Mouse (Mus musculus): ENCODE results near the gene Incenp. TPM values are rescaled to one million over a fixed set of nuclear protein-coding genes. Genes with fewer than 3 reads are reported as not detected.
"Not testable (repeated sequence)": the region's sequence is repeated elsewhere in the genome, so short reads cannot be mapped to it uniquely, and the experiment has no call there.

The Incenp gene
- polyA plus RNA-seq, 1 experiment from 2014 or later = 67.1 TPM

- Histone ChIP-seq H3K4me3 (ENCODE audit: inconsistent target) (peak overlapping the region; percentile 93), H3K27ac (peak overlapping the region; percentile 79), H3K79me2 (ENCODE audit: inconsistent target) (peaks cover 44% of the 10 kb centered on the region), H3K36me3 (ENCODE audit: inconsistent target) (no peaks in the 10 kb centered on the region)
- WGBS (ENCODE audit: missing documents) = 8% methylated on average over 10 of the region's 10 CpGs
These were observed 412 bp upstream of the Incenp start for GRCm38 (mm10) chr19:9899780-9900146.

DNA sequence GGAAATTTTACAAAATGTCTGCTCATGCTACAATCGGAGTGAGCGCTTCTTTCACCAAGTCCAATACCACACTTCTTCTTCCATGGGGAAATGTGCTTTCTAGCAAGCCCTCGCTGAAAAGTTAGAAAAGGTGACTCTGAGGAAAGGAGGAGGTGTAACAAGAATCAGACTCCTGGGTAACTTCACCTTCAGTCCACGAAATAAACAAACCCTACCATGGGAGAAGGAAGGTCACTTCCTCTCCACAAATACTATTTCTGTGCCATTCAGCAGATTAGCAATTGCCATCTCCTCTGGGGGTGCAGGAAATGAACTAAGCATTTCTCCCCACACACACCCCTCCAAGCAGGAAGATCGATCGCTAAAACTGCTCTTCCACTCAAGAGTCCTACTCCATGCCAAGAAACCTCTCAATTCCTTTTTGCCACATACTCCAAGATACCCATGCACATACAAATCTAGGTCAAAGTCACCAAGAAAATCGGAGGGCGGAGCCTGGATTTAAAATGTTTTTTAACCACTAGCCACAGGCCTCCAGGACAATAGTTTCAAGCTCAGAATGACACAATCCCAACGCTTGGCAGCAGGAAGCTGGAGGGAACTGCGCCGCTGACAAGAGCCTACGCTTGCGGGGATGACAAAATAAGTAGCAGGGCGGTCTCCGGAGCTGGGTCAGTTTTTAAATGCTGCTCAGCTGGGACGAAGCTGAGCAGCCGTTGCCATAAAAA lies 848 bp downstream of the Incenp start:
- Histone ChIP-seq H3K36me3 (ENCODE audit: inconsistent target) (peaks cover 12% of the 10 kb centered on the region; the same call in 1 of the 2 replicates), H3K27ac (peak overlapping the region; percentile 98), H3K4me3 (ENCODE audit: inconsistent target) (peak overlapping the region; percentile 93), H3K79me2 (ENCODE audit: inconsistent target) (peaks cover 56% of the 10 kb centered on the region)
- WGBS (ENCODE audit: missing documents) = 5% methylated on average over 17 of the region's 17 CpGs

DNA sequence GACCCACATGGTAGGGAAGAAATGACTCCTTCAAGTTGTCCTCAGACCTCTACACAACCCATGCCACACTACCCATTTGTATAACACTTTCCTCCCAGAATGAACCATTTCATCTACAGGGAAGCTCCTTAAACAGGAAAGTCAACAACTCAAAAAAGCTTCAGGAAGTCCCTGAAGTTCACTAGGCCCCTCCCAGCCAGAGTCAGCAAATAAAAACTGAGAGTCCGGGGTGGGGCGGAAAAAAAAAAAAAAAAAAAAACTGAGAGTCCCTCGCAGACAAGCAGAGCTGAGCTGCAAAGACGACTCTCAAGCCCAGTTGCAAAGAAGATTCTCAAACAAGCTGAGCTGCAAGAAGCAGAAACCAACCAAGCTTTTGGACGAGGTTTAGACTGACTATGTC lies 3.3 kb downstream of the Incenp start:
- Histone ChIP-seq H3K27ac (no peak overlapping the region), H3K4me3 (ENCODE audit: inconsistent target) (no peak overlapping the region), H3K36me3 (ENCODE audit: inconsistent target) (peaks cover 23% of the 10 kb centered on the region; the same call in 1 of the 2 replicates), H3K79me2 (ENCODE audit: inconsistent target) (peaks cover 81% of the 10 kb centered on the region)
- 85% methylated on average over 5 of the region's 5 CpGs for WGBS (ENCODE audit: missing documents)

- 72% methylated on average over 8 of the region's 8 CpGs for WGBS (ENCODE audit: missing documents)
- Histone ChIP-seq H3K4me3 (ENCODE audit: inconsistent target) (no peak overlapping the region), H3K36me3 (ENCODE audit: inconsistent target) (peaks cover 50% of the 10 kb centered on the region), H3K27ac (no peak overlapping the region), H3K79me2 (ENCODE audit: inconsistent target) (peaks cover 100% of the 10 kb centered on the region)
These were observed 12.6 kb downstream of the Incenp start for GRCm38 (mm10) chr19:9886771-9887170.

GRCm38 (mm10) chr19:9886348-9886747 lies 13.0 kb downstream of the Incenp start:
- no peak overlapping the region for H3K27ac ChIP-seq
- H3K36me3 ChIP-seq (ENCODE audit: inconsistent target) = peaks cover 55% of the 10 kb centered on the region
- peaks cover 100% of the 10 kb centered on the region for H3K79me2 ChIP-seq (ENCODE audit: inconsistent target)
- WGBS (ENCODE audit: missing documents) = 100% methylated on average over 1 of the region's 1 CpGs
- no peak overlapping the region for H3K4me3 ChIP-seq (ENCODE audit: inconsistent target)

DNA sequence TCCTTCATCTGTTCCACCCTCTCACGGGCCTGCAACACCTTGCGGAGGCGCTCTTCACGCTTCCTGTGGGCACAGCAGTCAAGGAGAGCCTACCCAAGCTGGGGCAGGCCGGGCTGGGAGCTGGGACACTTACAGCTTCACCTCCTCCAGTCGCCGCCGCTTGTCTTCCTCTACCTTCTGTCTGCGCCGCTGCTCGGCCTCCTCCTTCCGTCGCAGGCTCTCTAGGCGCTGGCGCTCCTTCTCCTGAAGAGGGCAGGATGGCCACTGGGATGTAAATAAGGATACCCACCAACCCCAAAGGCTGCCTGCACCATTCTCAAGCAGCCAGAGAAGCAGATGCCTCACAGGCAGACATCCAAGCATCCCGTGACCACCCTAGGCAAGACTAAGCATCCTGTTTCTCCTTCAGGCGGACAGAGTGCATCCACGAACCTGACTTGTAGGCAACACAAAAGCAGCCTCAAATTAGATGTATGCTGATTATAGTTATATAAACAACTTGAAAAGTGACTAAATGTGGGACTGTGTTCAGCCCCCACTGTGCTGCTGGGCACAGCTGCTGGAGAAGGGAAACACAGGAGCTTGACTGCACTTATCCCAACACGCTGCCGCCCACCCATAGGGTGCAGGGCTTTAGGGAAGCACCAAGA lies 21.0 kb downstream of the Incenp start:
- H3K27ac ChIP-seq = no peak overlapping the region
- H3K79me2 ChIP-seq (ENCODE audit: inconsistent target) = peaks cover 43% of the 10 kb centered on the region
- peaks cover 84% of the 10 kb centered on the region for H3K36me3 ChIP-seq (ENCODE audit: inconsistent target)
- 92% methylated on average over 16 of the region's 20 CpGs for WGBS (ENCODE audit: missing documents)
- no peak overlapping the region for H3K4me3 ChIP-seq (ENCODE audit: inconsistent target)

DNA sequence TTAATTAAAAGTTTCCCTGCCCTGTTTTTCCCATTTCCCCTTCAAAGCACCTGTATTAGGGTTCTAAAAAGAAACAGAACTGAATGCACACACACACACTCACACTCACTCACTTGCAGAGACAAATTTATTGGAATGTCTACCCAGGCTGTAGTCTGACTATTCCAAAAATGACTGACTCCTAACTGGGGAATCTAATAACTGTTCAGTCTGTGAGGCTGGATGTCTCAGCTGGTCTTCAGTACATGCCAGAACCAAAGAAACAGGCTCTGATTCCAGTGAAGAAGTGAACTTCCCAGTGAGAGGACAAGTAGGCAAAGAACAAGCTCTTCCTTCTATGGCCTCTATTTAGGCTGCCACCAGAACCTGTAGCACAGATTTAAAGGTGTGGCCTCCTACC lies 33.9 kb downstream of the Incenp start:
- Histone ChIP-seq H3K79me2 (ENCODE audit: inconsistent target) (no peaks in the 10 kb centered on the region), H3K36me3 (ENCODE audit: inconsistent target) (no peaks in the 10 kb centered on the region), H3K27ac (no peak overlapping the region), H3K4me3 (ENCODE audit: inconsistent target) (no peak overlapping the region)

GRCm38 (mm10) chr19:9864856-9865255 lies 34.5 kb downstream of the Incenp start:
- no peak overlapping the region for H3K4me3 ChIP-seq (ENCODE audit: inconsistent target)
- WGBS (ENCODE audit: missing documents) = 90% methylated on average over 1 of the region's 1 CpGs
- no peaks in the 10 kb centered on the region for H3K79me2 ChIP-seq (ENCODE audit: inconsistent target)
- H3K27ac ChIP-seq = no peak overlapping the region
- H3K36me3 ChIP-seq (ENCODE audit: inconsistent target) = no peaks in the 10 kb centered on the region

DNA sequence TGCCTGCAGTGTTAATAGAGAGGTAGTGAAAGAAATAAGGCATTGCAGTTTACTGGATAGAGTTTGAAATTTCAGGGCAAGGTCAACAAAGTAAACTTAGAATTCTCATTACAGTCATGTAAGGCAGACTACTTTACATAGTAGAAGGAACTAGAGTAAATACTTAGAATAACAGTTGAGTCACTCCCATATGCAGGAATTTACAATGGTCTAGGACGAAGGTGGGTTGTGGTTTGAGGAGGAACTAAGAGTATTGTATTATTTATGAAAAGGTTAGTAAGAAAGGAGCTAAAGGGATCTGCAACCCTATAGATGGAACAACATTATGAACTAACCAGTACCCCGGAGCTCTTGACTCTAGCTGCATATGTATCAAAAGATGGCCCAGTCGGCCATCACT lies 38.5 kb downstream of the Incenp start:
- not testable (repeated sequence) for H3K4me3 ChIP-seq (ENCODE audit: inconsistent target); H3K36me3 ChIP-seq (ENCODE audit: inconsistent target); H3K27ac ChIP-seq; H3K79me2 ChIP-seq (ENCODE audit: inconsistent target)
- WGBS (ENCODE audit: missing documents) = 100% methylated on average over 1 of the region's 3 CpGs

- H3K79me2 ChIP-seq (ENCODE audit: inconsistent target); H3K27ac ChIP-seq; H3K4me3 ChIP-seq (ENCODE audit: inconsistent target); H3K36me3 ChIP-seq (ENCODE audit: inconsistent target): not testable (repeated sequence)
- WGBS (ENCODE audit: missing documents) = 56% methylated on average over 3 of the region's 3 CpGs
These were observed 49.8 kb downstream of the Incenp start for GRCm38 (mm10) chr19:9849368-9850075.

- no peak within 1 kb of the TSS for H3K4me3 ChIP-seq (ENCODE audit: inconsistent target)
- no peaks in the 10 kb centered on the region for H3K79me2 ChIP-seq (ENCODE audit: inconsistent target)
- H3K27ac ChIP-seq = no peak within 1 kb of the TSS
- WGBS (ENCODE audit: missing documents) = 80% methylated on average over 2 of the region's 2 CpGs
- H3K36me3 ChIP-seq (ENCODE audit: inconsistent target) = no peaks in the 10 kb centered on the region
These were observed 52.1 kb downstream of the Incenp start, which contains the start of gene Scgb2a2 for GRCm38 (mm10) chr19:9847262-9847661. TSS of gene Scgb2a2 (plus strand) at chr19:9847562.

- Histone ChIP-seq H3K4me3 (ENCODE audit: inconsistent target) (no peak overlapping the region), H3K36me3 (ENCODE audit: inconsistent target) (no peaks in the 10 kb centered on the region), H3K27ac (no peak overlapping the region), H3K79me2 (ENCODE audit: inconsistent target) (no peaks in the 10 kb centered on the region)
- 71% methylated on average over 2 of the region's 2 CpGs for WGBS (ENCODE audit: missing documents)
These were observed 62.0 kb downstream of the Incenp start for GRCm38 (mm10) chr19:9837341-9837715.

GRCm38 (mm10) chr19:9836581-9837340 lies 62.6 kb downstream of the Incenp start:
- not testable (repeated sequence) for H3K27ac ChIP-seq

More at GRCm38 (mm10) chr19:9836581-9837340, 62.6 kb downstream of the Incenp start:
- H3K36me3 ChIP-seq (ENCODE audit: inconsistent target); H3K79me2 ChIP-seq (ENCODE audit: inconsistent target): not testable (repeated sequence)
- WGBS (ENCODE audit: missing documents) = 11% methylated on average over 11 of the region's 21 CpGs
- H3K4me3 ChIP-seq (ENCODE audit: inconsistent target) = peak overlapping the region; percentile 6; the same call in 1 of the 2 replicates

All from macrophage (primary cell).